Mouse (Mus musculus): ENCODE data around the gene Abhd17c. TPM values are rescaled to one million over a fixed set of nuclear protein-coding genes. Genes with fewer than 3 reads are reported as not detected.

The Abhd17c gene
- polyA plus RNA-seq, 1 experiment = 19.4 TPM

DNA sequence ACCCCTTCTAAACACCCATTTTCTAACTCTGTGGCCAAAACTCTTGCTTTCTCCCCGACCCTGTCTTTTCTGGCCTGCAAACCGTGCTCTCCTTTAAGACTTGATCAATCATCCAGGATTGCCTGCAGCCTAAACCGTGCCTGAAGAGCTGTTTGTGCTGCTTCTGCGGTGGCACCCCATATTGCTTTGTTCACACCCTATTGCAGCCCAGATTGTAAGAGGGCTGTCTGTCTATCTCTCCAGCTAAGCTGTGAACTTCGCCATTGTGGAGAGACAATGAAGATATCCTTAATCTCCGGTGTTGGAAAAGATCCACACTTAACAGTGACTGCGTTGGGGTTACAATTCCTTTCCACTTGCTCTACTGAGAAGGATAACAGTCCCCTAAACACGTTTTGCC, 77.4 kb downstream of the Abhd17c start:
- Histone ChIP-seq H3K36me3 (ENCODE audit: control insufficient read depth, insufficient read depth, low read length) (no peaks in the 10 kb centered on the region), H3K27me3 (ENCODE audit: control insufficient read depth, insufficient read depth, low read length) (no peaks in the 10 kb centered on the region), H3K27ac (ENCODE audit: control insufficient read depth, insufficient read depth, low read depth, low read length) (no peak overlapping the region), H3K4me3 (ENCODE audit: control insufficient read depth, low read depth, low read length) (no peak overlapping the region), H3K4me1 (ENCODE audit: control insufficient read depth, insufficient read depth, low read length) (no peaks in the 10 kb centered on the region)
- no peak for TF ChIP-seq POLR2A (IDR thresholded peaks at IDR 0.05; ENCODE audit: control insufficient read depth, low read depth, low read length)
- TF ChIP-seq CTCF (IDR thresholded peaks at IDR 0.05; ENCODE audit: control insufficient read depth, insufficient read depth, insufficient replicate concordance, low read depth, low read length) = no peak

DNA sequence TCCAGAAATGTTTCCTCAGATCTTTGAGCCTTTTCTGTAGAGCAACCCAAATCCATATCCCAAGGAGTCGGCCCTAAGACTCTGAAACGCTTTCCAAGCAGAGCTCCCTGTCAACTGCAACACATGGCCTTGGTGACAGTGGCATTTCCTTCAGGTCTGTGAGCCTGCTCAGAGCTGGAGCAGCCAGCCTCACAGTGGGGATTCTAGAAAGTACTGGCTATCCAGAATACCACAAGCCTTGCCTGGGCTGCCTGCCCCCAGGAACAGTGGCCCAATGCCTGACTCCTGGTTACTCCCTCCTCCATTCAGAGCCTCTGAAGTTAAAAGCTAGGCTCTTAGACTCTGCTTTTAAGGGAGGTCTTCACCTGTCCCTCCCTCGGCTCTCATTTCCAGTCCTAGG, 77.8 kb downstream of the Abhd17c start:
- H3K4me1 ChIP-seq (ENCODE audit: control insufficient read depth, insufficient read depth, low read length) = no peaks in the 10 kb centered on the region

DNA sequence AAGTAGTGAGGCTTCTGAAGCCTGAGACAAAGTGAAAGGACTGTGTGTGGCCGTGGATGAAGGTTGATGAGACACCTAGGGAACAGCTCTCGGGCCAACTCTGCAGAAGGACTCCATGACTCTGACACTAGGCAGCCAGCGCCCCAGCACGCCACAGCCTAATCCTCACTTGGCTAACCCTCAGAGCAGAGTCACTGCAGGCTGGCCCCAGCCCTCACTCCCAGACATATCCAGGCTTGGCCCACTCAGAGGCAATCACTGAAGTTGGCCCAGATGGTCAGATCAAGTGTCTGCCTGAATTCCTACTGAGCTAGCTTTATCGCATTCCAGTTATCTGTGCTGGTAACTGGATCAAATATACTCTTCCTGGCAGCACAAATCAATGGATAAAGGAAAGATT, 82.8 kb downstream of the Abhd17c start:
- H3K4me1 ChIP-seq (ENCODE audit: control insufficient read depth, insufficient read depth, low read length) = no peaks in the 10 kb centered on the region
- no peaks in the 10 kb centered on the region for H3K27me3 ChIP-seq (ENCODE audit: control insufficient read depth, insufficient read depth, low read length)
- TF ChIP-seq CTCF (IDR thresholded peaks at IDR 0.05; ENCODE audit: control insufficient read depth, insufficient read depth, insufficient replicate concordance, low read depth, low read length) (no peak), POLR2A (IDR thresholded peaks at IDR 0.05; ENCODE audit: control insufficient read depth, low read depth, low read length) (no peak)
- no peak overlapping the region for H3K4me3 ChIP-seq (ENCODE audit: control insufficient read depth, low read depth, low read length)
- H3K36me3 ChIP-seq (ENCODE audit: control insufficient read depth, insufficient read depth, low read length) = no peaks in the 10 kb centered on the region
- H3K27ac ChIP-seq (ENCODE audit: control insufficient read depth, insufficient read depth, low read depth, low read length) = no peak overlapping the region

More for the DNA sequence above, 77.8 kb downstream of the Abhd17c start:
- Histone ChIP-seq H3K36me3 (ENCODE audit: control insufficient read depth, insufficient read depth, low read length) (no peaks in the 10 kb centered on the region), H3K27ac (ENCODE audit: control insufficient read depth, insufficient read depth, low read depth, low read length) (no peak overlapping the region), H3K4me3 (ENCODE audit: control insufficient read depth, low read depth, low read length) (no peak overlapping the region), H3K27me3 (ENCODE audit: control insufficient read depth, insufficient read depth, low read length) (no peaks in the 10 kb centered on the region)
- TF ChIP-seq CTCF (IDR thresholded peaks at IDR 0.05; ENCODE audit: control insufficient read depth, insufficient read depth, insufficient replicate concordance, low read depth, low read length) (no peak), POLR2A (IDR thresholded peaks at IDR 0.05; ENCODE audit: control insufficient read depth, low read depth, low read length) (no peak)

DNA sequence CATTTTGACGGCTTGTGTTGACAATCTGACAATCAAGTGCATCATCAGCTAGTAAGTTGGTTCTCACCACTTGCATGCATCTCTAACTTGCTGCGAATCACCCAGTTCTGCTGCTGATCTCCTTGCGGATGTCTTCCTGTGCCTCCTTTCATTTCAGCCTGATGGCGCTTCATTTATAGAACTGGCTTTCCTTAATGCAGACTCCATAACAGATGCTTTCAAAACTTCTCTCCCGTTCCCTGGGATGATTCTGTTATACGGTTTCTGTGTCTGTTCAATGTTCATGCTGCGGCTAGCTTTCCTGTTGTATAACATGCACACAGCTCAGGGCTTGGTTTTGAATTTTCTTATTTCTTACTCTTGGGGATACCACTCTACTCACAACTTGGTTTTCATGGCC, 91.9 kb downstream of the Abhd17c start:
- TF ChIP-seq CTCF (IDR thresholded peaks at IDR 0.05; ENCODE audit: control insufficient read depth, insufficient read depth, insufficient replicate concordance, low read depth, low read length) (no peak), POLR2A (IDR thresholded peaks at IDR 0.05; ENCODE audit: control insufficient read depth, low read depth, low read length) (no peak)
- no peak overlapping the region for H3K4me3 ChIP-seq (ENCODE audit: control insufficient read depth, low read depth, low read length)
- no peak overlapping the region for H3K27ac ChIP-seq (ENCODE audit: control insufficient read depth, insufficient read depth, low read depth, low read length)
- no peaks in the 10 kb centered on the region for H3K36me3 ChIP-seq (ENCODE audit: control insufficient read depth, insufficient read depth, low read length)
- H3K27me3 ChIP-seq (ENCODE audit: control insufficient read depth, insufficient read depth, low read length) = no peaks in the 10 kb centered on the region
- H3K4me1 ChIP-seq (ENCODE audit: control insufficient read depth, insufficient read depth, low read length) = no peaks in the 10 kb centered on the region

Other genes starting within 250 kb of the Abhd17c start
- 7.0 and 7.2 TPM in 2 replicates for gene Cemip, start 65.4 kb downstream of the Abhd17c start, polyA plus RNA-seq (2012; rRNA removed)